Mouse (Mus musculus) cerebellum, adult 8-10 months (tissue): ENCODE measurements around the gene 1700037C18Rik.
"Not testable (repeated sequence)": the region's sequence is repeated elsewhere in the genome, so short reads cannot be mapped to it uniquely, and the experiment has no call there.

Experiments
- DNase-seq: peaks from one replicate; pipeline ENCODE4 v3.0.0; 2022

Gene 1700037C18Rik

DNA sequence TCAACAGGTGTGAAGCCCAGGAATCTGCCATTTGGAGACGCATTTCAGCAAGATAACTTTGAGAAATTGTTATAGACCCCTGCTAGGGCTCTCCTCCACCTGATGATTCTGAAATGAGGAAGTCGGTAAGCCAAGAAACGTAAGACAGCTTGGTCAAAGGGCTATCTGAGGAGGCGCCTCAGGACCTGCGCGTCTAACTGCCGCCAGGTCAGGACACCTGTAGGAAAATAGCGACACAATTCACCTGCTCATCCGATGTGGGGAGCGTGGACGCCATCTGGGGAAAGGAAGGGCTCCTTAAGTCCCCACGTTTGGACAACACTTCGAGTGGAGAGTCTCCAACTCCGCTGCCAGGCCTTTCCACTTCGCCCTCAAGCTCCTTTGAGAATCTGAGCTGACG lies 36.7 kb downstream of the 1700037C18Rik start:
- DNase-seq = no peak

DNA sequence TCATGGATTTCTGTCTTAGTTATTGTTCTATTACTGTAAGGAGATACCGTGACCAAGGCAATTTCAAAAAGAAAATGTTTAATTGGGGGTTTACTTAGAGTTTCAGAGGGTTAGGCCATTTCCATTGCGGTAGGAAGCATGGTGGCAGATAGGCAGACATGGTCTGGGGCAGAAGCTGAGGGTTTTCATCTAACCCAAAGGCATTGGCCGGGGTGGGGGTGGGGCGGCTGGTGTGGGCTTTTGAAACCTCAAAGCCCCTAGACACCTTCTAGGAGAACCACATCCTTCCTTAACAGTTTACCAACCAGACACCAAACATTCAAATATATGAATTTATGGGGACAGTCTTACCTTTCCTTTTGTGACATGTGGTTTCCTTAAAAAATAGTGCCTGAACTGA lies 49.2 kb downstream of the 1700037C18Rik start:
- DNase-seq = no peak

DNA sequence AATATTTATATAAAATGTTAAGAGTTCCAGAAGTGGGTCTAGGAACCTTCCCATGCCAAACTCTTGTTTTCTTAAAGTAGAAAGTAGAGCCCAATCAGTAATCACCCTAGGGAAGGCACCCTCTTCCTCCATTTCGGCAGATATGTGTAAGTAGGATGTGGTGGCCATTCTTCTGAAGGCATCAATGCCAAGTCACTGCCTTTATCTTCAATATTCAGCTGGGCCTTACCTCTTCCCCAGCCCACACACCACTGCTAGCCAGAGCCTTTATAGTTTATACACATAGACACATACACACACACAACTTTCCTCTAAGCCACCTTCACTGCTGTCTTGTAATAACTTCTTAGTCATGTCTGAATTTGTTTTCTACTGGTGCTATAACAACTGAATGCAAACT lies 52.7 kb downstream of the 1700037C18Rik start:
- DNase-seq = no peak

DNA sequence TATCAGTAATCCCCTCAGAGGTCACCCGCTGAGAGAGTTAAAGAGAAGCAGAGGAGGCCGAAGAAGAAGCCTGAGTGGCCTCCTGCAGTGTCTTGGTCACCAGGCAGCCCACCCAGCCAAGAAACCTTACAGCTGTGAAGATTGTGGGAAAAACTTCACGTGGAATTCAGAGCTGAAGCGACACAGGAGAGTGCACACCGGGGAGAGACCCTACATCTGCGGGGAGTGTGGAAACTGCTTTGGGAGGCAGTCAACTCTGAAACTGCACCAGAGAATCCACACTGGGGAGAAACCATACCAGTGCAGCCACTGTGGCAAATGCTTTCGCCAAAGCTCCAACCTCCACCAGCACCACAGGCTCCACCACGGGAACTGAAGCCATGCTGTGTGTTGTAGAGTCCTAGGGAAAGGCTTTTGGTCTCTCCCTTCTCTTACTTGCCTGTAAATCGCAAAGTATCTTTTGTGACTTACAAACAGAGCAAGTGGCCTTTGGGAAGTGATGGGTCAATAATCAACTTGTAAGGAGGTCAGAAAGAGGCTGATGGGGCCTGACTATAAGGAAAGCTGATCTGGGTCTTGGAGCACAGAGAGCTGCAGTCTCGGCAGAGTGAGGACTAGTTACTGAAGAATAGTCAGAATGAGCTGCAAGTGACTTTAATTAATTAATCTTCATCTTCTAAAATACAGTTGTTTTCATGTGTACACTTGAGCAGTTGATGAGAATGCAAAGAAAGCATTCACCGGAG lies 53.9 kb downstream of the 1700037C18Rik start:
- DNase-seq = no peak

DNA sequence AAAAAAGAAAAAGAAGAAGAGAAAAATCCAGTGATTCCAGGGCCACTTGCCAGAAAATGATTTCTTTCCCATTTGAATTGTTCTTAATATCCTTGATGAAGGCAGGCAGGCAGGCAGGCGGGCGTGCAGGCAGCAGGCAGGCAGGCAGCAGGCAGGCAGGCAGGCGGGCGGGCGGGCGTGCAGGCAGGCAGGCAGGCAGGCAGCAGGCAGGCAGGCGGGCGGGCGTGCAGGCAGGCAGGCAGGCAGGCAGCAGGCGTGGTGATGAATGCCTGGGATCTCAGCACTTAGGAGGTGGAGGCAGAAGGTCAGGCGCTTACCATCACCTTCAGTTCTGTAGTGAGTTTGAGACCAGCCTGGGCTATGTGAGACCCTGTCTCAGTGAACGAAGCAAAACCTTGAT lies 55.9 kb downstream of the 1700037C18Rik start:
- no peak for DNase-seq

DNA sequence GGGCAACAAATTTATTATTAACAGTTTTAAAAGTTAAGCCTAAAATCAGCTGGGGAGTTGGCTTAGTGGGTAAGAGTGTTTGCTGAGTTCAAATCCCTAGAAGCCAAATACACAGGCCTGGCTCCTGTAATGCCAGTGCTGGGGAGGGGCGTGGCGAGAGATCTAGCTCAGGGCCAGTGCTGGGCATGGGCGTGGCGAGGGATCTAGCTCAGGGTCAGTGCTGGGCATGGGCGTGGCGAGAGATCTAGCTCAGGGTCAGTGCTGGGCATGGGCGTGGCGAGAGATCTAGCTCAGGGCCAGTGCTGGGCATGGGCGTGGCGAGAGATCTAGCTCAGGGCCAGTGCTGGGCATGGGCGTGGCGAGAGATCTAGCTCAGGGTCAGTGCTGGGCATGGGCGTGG lies 57.2 kb downstream of the 1700037C18Rik start:
- not testable (repeated sequence) for DNase-seq

DNA sequence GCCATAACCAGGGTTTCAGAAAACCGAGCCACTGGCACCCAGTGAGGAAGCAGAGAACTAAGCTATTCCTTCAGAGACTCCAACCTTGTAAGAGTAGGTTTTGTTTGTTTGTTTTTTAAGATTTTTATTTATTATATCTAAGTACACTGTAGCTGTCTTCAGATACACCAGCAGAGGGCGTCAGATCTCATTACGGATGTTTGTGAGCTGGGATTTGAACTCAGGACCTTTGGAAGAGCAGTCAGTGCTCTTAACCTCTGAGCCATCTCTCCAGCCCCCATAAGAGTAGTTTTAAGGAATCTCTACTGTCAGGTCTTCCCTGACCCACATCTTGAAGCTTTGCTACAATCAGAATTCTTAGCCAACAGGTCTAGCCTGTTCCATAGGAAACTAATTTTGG lies 60.1 kb downstream of the 1700037C18Rik start:
- DNase-seq = no peak

DNA sequence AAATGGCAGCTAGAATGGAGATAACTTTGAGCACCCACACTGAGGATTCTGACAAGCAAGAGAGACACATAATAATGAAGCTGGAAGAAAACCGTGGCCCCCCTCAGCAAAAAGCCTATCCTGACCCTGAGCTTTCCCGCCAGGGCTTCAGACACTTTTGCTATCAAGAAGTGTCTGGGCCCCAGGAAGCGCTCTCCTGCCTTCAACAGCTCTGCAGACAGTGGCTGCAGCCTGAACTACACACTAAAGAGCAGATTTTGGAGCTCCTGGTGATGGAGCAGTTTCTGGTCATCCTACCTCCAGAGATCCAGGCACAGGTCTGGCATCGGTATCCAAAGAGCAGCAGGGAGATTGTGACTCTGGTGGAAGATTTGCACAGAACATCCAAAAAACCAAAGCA lies 60.6 kb downstream of the 1700037C18Rik start:
- no peak for DNase-seq

DNA sequence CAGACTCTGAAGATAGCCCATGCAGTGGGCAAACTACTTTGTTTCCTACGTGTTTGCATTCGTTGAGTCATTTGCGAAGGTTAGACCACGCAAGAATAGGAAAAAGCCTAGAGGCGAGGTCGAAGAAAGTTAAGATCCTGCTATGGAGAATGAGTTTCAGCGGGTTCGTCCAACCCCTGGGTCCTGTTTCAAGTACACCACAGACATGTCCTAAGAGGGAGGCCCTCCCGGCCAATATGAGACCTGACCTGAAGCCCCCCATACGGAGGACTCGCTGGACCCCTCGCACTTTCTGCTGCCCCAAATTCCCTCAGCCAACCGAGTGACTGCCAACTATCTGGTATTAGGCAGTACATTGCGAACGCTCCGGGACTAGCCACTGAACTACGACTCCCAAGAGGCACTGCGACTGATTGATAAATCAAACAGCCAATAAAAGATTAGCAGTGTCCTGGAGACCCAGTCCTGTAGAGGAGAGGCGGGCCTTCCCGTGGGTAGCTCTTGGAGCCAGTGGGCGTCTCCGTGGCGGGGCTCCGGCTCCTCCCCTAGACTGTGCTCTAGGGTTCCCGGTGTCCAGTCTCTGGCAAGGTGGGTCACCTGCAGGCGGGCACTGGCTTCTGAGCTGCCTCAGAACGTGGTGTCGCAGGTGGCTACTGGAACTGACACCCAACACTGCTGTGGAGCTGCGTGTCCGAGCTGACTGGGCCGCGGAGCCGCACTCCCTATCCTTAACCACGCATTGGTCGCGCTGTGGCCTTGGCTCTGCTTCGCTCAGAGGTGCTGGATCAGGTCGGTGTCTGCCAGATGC lies 61.6 kb downstream of the 1700037C18Rik start, which contains the start of gene Zfp174:
Gene Zfp174, plus strand, starts transcription at position 558 of the 808 bp plus-strand sequence.
- DNase-seq = peak; percentile 93
